Mouse (Mus musculus): ENCODE measurements around the gene Gm10719. TPM values are rescaled to one million over a fixed set of nuclear protein-coding genes. Genes with fewer than 3 reads are reported as not detected.
"Not testable (repeated sequence)": the region's sequence is repeated elsewhere in the genome, so short reads cannot be mapped to it uniquely, and the experiment has no call there.

Gene Gm10719
- polyA plus RNA-seq (2016; fragmentation: Nextera tagmentation; extraction: Ambion mirVana) = not detected in 2 replicates

- H3K4me3 ChIP-seq; H3K36me3 ChIP-seq; H3K4me1 ChIP-seq; H3K27me3 ChIP-seq (ENCODE audit: low read depth, poor library complexity, severe bottlenecking); DNase-seq (ENCODE audit: low spot score); H3K9me3 ChIP-seq (replicated peaks); H3K27ac ChIP-seq: not testable (repeated sequence)
- 42% methylated on average over 2 of the region's 9 CpGs for WGBS
Measured at GRCm38 (mm10) chr9:3017108-3017507, at the start of gene Gm10719. Gm10719 (plus strand) TSS chr9:3017408.

- H3K4me3 ChIP-seq; H3K27ac ChIP-seq; H3K36me3 ChIP-seq; H3K9me3 ChIP-seq (replicated peaks); H3K4me1 ChIP-seq; H3K27me3 ChIP-seq (ENCODE audit: low read depth, poor library complexity, severe bottlenecking): not testable (repeated sequence)
- peak; percentile 27 for DNase-seq (ENCODE audit: low spot score)
- 75% methylated on average over 12 of the region's 12 CpGs for WGBS
Measured at GRCm38 (mm10) chr9:3000445-3000972, 16.7 kb upstream of the Gm10719 start, which contains the start of gene Gm10722. Gm10722 (plus strand) TSS chr9:3000922.

DNA sequence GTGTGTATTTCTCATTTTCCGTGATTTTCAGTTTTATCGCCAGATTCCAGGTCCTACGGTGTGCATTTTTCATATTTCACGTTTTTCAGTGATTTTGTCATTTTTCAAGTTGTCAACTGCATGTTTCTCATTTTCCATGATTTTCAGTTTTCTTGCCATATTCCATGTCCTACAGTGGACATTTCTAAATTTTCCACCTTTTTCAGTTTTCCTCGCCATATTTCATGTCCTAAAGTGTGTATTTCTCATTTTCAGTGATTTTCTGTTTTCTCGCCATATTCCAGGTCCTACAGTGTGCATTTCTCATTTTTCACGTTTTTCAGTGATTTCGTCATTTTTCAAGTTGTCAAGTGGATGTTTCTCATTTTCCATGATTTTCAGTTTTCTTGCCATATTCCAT, 16.2 kb upstream of the Gm10719 start:
- not testable (repeated sequence) for DNase-seq (ENCODE audit: low spot score); H3K27me3 ChIP-seq (ENCODE audit: low read depth, poor library complexity, severe bottlenecking); H3K4me3 ChIP-seq; H3K9me3 ChIP-seq (replicated peaks); H3K4me1 ChIP-seq; H3K36me3 ChIP-seq; H3K27ac ChIP-seq
- 66% methylated on average over 8 of the region's 8 CpGs for WGBS

DNA sequence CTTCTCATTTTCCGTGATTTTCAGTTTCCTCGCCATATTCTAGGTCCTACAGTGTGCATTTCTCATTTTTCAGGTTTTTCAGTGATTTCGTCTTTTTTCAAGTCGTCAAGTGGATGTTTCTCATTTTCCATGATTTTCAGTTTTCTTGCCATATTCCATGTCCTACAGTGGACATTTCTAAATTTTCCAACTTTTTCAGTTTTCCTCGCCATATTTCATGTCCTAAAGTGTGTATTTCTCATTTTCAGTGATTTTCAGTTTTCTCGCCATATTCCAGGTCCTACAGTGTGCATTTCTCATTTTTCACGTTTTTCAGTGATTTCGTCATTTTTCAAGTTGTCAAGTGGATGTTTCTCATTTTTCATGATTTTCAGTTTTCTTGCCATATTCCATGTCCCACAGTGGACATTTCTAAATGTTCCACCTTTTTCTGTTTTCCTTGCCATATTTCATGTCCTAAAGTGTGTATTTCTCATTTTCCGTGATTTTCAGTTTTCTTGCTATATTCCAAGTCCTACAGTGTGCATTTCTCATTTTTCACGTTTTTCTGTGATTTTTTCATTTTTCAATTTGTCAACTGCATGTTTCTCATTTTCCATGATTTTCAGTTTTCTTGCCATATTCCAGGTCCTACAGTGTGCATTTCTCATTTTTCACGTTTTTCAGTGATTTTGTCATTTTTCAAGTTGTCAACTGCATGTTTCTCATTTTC, 15.1 kb upstream of the Gm10719 start:
- not testable (repeated sequence) for H3K9me3 ChIP-seq (replicated peaks); H3K36me3 ChIP-seq; H3K4me1 ChIP-seq; H3K27me3 ChIP-seq (ENCODE audit: low read depth, poor library complexity, severe bottlenecking); H3K27ac ChIP-seq; H3K4me3 ChIP-seq
- 69% methylated on average over 9 of the region's 11 CpGs for WGBS
- peak; percentile 14 for DNase-seq (ENCODE audit: low spot score)

- H3K36me3 ChIP-seq; DNase-seq (ENCODE audit: low spot score); H3K4me1 ChIP-seq; H3K9me3 ChIP-seq (replicated peaks); H3K4me3 ChIP-seq; H3K27me3 ChIP-seq (ENCODE audit: low read depth, poor library complexity, severe bottlenecking); H3K27ac ChIP-seq: not testable (repeated sequence)
- 77% methylated on average over 6 of the region's 14 CpGs for WGBS
Measured at GRCm38 (mm10) chr9:3002794-3003396, 14.3 kb upstream of the Gm10719 start, which contains the start of gene Gm11168. Gm11168 (plus strand) TSS chr9:3003346.

DNA sequence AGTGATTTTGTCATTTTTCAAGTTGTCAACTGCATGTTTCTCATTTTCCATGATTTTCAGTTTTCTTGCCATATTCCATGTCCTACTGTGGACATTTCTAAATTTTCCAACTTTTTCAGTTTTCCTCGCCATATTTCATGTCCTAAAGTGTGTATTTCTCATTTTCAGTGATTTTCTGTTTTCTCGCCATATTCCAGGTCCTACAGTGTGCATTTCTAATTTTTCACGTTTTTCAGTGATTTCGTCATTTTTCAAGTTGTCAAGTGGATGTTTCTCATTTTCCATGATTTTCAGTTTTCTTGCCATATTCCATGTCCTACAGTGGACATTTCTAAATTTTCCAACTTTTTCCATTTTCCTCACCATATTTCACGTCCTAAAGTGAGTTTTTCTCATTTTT, 11.0 kb upstream of the Gm10719 start:
- WGBS = 86% methylated on average over 1 of the region's 5 CpGs
- not testable (repeated sequence) for H3K4me1 ChIP-seq; H3K27ac ChIP-seq; H3K36me3 ChIP-seq; H3K9me3 ChIP-seq (replicated peaks); DNase-seq (ENCODE audit: low spot score); H3K27me3 ChIP-seq (ENCODE audit: low read depth, poor library complexity, severe bottlenecking); H3K4me3 ChIP-seq

- not testable (repeated sequence) for DNase-seq (ENCODE audit: low spot score); H3K4me3 ChIP-seq; H3K9me3 ChIP-seq (replicated peaks); H3K27me3 ChIP-seq (ENCODE audit: low read depth, poor library complexity, severe bottlenecking); H3K27ac ChIP-seq; H3K4me1 ChIP-seq; H3K36me3 ChIP-seq
- 72% methylated on average over 8 of the region's 8 CpGs for WGBS
Measured at GRCm38 (mm10) chr9:3006636-3007035, 10.6 kb upstream of the Gm10719 start.

GRCm38 (mm10) chr9:3007272-3007671, 9.9 kb upstream of the Gm10719 start:
- H3K4me3 ChIP-seq; H3K9me3 ChIP-seq (replicated peaks); DNase-seq (ENCODE audit: low spot score); H3K36me3 ChIP-seq; H3K27me3 ChIP-seq (ENCODE audit: low read depth, poor library complexity, severe bottlenecking); H3K27ac ChIP-seq; H3K4me1 ChIP-seq: not testable (repeated sequence)
- 79% methylated on average over 8 of the region's 9 CpGs for WGBS

GRCm38 (mm10) chr9:3009331-3009730, 7.9 kb upstream of the Gm10719 start:
- H3K36me3 ChIP-seq; DNase-seq (ENCODE audit: low spot score); H3K9me3 ChIP-seq (replicated peaks); H3K4me1 ChIP-seq; H3K4me3 ChIP-seq; H3K27me3 ChIP-seq (ENCODE audit: low read depth, poor library complexity, severe bottlenecking); H3K27ac ChIP-seq: not testable (repeated sequence)
- WGBS = no CpG with 5 or more reads among the region's 5 CpGs

DNA sequence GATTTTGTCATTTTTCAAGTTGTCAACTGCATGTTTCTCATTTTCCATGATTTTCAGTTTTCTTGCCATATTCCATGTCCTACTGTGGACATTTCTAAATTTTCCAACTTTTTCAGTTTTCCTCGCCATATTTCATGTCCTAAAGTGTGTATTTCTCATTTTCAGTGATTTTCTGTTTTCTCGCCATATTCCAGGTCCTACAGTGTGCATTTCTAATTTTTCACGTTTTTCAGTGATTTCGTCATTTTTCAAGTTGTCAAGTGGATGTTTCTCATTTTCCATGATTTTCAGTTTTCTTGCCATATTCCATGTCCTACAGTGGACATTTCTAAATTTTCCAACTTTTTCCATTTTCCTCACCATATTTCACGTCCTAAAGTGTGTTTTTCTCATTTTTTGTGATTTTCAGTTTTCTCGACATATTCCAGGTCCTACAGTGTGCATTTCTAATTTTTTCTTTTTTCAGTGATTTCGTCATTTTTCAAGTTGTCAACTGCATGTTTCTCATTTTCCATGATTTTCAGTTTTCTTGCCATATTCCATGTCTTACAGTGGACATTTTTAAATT, 5.1 kb upstream of the Gm10719 start:
- DNase-seq (ENCODE audit: low spot score); H3K36me3 ChIP-seq; H3K27me3 ChIP-seq (ENCODE audit: low read depth, poor library complexity, severe bottlenecking); H3K9me3 ChIP-seq (replicated peaks); H3K4me1 ChIP-seq; H3K27ac ChIP-seq; H3K4me3 ChIP-seq: not testable (repeated sequence)
- WGBS = 80% methylated on average over 3 of the region's 7 CpGs

- DNase-seq (ENCODE audit: low spot score); H3K27me3 ChIP-seq (ENCODE audit: low read depth, poor library complexity, severe bottlenecking); H3K4me1 ChIP-seq; H3K36me3 ChIP-seq; H3K27ac ChIP-seq; H3K9me3 ChIP-seq (replicated peaks); H3K4me3 ChIP-seq: not testable (repeated sequence)
- no CpG with 5 or more reads among the region's 11 CpGs for WGBS
Measured at GRCm38 (mm10) chr9:3012733-3013279, 4.4 kb upstream of the Gm10719 start, which contains the start of gene Gm10721. Gm10721 (plus strand) TSS chr9:3013140.

DNA sequence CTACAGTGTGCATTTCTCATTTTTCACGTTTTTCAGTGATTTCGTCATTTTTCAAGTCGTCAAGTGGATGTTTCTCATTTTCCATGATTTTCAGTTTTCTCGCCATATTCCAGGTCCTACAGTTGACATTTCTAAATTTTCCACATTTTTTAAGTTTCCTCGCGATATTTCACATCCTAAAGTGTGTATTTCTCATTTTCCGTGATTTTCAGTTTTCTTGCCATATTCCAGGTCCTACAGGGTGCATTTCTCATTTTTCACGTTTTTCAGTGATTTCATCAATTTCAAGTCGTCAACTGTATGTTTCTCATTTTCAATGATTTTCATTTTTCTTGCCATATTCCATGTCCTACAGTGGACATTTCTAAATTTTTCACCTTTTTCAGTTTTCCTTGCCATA, 1.9 kb upstream of the Gm10719 start, which contains the start of gene Gm10720:
TSS of gene Gm10720 (plus strand) at position 301 of the 400 bp plus-strand sequence.
- H3K9me3 ChIP-seq (replicated peaks); H3K4me3 ChIP-seq; H3K27ac ChIP-seq; H3K36me3 ChIP-seq; DNase-seq (ENCODE audit: low spot score); H3K4me1 ChIP-seq; H3K27me3 ChIP-seq (ENCODE audit: low read depth, poor library complexity, severe bottlenecking): not testable (repeated sequence)
- 70% methylated on average over 5 of the region's 9 CpGs for WGBS

DNA sequence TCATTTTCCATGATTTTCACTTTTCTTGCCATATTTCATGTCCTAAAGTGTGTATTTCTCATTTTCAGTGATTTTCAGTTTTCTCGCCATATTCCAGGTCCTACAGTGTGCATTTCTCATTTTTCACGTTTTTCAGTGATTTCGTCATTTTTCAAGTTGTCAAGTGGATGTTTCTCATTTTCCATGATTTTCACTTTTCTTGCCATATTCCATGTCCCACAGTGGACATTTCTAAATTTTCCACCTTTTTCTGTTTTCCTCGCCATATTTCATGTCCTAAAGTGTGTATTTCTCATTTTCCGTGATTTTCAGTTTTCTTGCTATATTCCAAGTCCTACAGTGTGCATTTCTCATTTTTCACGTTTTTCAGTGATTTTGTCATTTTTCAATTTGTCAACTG, 1.3 kb upstream of the Gm10719 start:
- not testable (repeated sequence) for DNase-seq (ENCODE audit: low spot score); H3K4me1 ChIP-seq; H3K9me3 ChIP-seq (replicated peaks); H3K27me3 ChIP-seq (ENCODE audit: low read depth, poor library complexity, severe bottlenecking); H3K4me3 ChIP-seq; H3K36me3 ChIP-seq; H3K27ac ChIP-seq
- 76% methylated on average over 6 of the region's 6 CpGs for whole genome bisulfite sequencing
